ENCODE assay signal across 9 mouse cellular contexts in genomic region chr6:50806376-50807077, GRCm38 (mm10).
DNase-seq lines count a peak whose midpoint lies in the region; ATAC-seq and TF ChIP-seq lines count a peak whose summit lies in the region.
"Had no signal": no experiment of that assay in that cellular context is flagged by ENCODE, and none has a peak within 500 bp of the region (broad histone marks: within the 10 kb centered on the region; RNA-seq: fewer than 3 reads in every experiment).

No protein-coding gene starts in this region.

- no peak for TF ChIP-seq POLR2A in liver, adult 2 months (IDR thresholded peaks at IDR 0.05; ENCODE audit: extremely low read depth, insufficient read depth, low read length)

- H3K36me3 ChIP-seq in liver, adult 2 months (ENCODE audit: control insufficient read depth, insufficient read depth, low read length) = no peaks in the 10 kb centered on the region
- H3K36me3 ChIP-seq in liver, embryonic 12.5 days = no peaks in the 10 kb centered on the region
- H3K36me3 ChIP-seq in embryonic facial prominence, embryonic 14.5 days (ENCODE audit: control insufficient read depth, insufficient read depth, low read length) = no peaks in the 10 kb centered on the region
- H3K36me3 ChIP-seq in hindbrain, embryonic 11.5 days (ENCODE audit: control insufficient read depth, insufficient read depth, low read length) = no peaks in the 10 kb centered on the region
- H3K36me3 ChIP-seq in midbrain, embryonic 14.5 days (ENCODE audit: control insufficient read depth, insufficient read depth, low read length) = no peaks in the 10 kb centered on the region
- H3K36me3 ChIP-seq: liver, embryonic 15.5 days had no signal

- DNase-seq in liver, adult 2 months (ENCODE audit: extremely low read depth, low read depth, low spot score) = peak; percentile 39
- DNase-seq in adrenal gland, postnatal 14 days = peak; percentile 59
- DNase-seq in embryonic facial prominence, embryonic 14.5 days (ENCODE audit: low spot score) = peak; percentile 64
- peak; percentile 79 for DNase-seq in hindbrain, embryonic 11.5 days (ENCODE audit: low spot score)
- DNase-seq in left cerebral cortex, postnatal 14 days (ENCODE audit: low spot score in 2 of 2) = peak; percentile 65 to 69
- DNase-seq in midbrain, embryonic 14.5 days = peak; percentile 83

- no peaks in the 10 kb centered on the region for H3K9me3 ChIP-seq in liver, embryonic 12.5 days (replicated peaks)
- H3K9me3 ChIP-seq in embryonic facial prominence, embryonic 14.5 days (ENCODE audit: control insufficient read depth, low read length) = no peaks in the 10 kb centered on the region
- H3K9me3 ChIP-seq in hindbrain, embryonic 11.5 days (ENCODE audit: control insufficient read depth, low read length) = no peaks in the 10 kb centered on the region
- no peaks in the 10 kb centered on the region for H3K9me3 ChIP-seq in midbrain, embryonic 14.5 days (ENCODE audit: control insufficient read depth, low read length)
- H3K9me3 ChIP-seq: liver, embryonic 15.5 days had no signal

- H3K4me3 ChIP-seq in liver, adult 2 months (ENCODE audit: insufficient read depth, low read depth, low read length) = no peak overlapping the region
- H3K4me3 ChIP-seq in liver, embryonic 12.5 days = no peak overlapping the region
- H3K4me3 ChIP-seq in embryonic facial prominence, embryonic 14.5 days (ENCODE audit: low read depth, low read length) = no peak overlapping the region
- H3K4me3 ChIP-seq in hindbrain, embryonic 11.5 days (ENCODE audit: low read depth, low read length) = no peak overlapping the region
- no peak overlapping the region for H3K4me3 ChIP-seq in midbrain, embryonic 14.5 days (replicated peaks; ENCODE audit: low read depth, low read length)
- H3K4me3 ChIP-seq: liver, embryonic 15.5 days had no signal

- H3K9ac ChIP-seq in liver, adult 2 months (ENCODE audit: low read depth, low read length) = no peak overlapping the region
- no peak overlapping the region for H3K9ac ChIP-seq in liver, embryonic 12.5 days
- no peak overlapping the region for H3K9ac ChIP-seq in embryonic facial prominence, embryonic 14.5 days (ENCODE audit: low read depth, low read length)
- no peak overlapping the region for H3K9ac ChIP-seq in hindbrain, embryonic 11.5 days (ENCODE audit: low read depth, low read length)
- H3K9ac ChIP-seq in midbrain, embryonic 14.5 days (replicated peaks; ENCODE audit: low read length) = no peak overlapping the region; the same call in 1 of the 2 replicates
- H3K9ac ChIP-seq: liver, embryonic 15.5 days had no signal

- peaks cover 5% of the 10 kb centered on the region; the same call in 1 of the 2 replicates for H3K4me1 ChIP-seq in liver, adult 2 months (ENCODE audit: control insufficient read depth, insufficient read depth, low read length)
- peaks cover 3% of the 10 kb centered on the region; the same call in 1 of the 2 replicates for H3K4me1 ChIP-seq in liver, embryonic 12.5 days
- H3K4me1 ChIP-seq in embryonic facial prominence, embryonic 14.5 days (ENCODE audit: control insufficient read depth, insufficient read depth, low read length) = peaks cover 25% of the 10 kb centered on the region
- peaks cover 7% of the 10 kb centered on the region; the same call in 1 of the 2 replicates for H3K4me1 ChIP-seq in hindbrain, embryonic 11.5 days (replicated peaks; ENCODE audit: control insufficient read depth, insufficient read depth, low read length)
- peaks cover 27% of the 10 kb centered on the region; the same call in 1 of the 2 replicates for H3K4me1 ChIP-seq in midbrain, embryonic 14.5 days (ENCODE audit: control insufficient read depth, insufficient read depth, low read length)
- H3K4me1 ChIP-seq: liver, embryonic 15.5 days had no signal

- no peak overlapping the region for H3K27ac ChIP-seq in liver, adult 2 months (replicated peaks; ENCODE audit: insufficient read depth, low read depth, low read length)
- no peak overlapping the region for H3K27ac ChIP-seq in liver, embryonic 12.5 days
- peak overlapping the region; percentile 91 for H3K27ac ChIP-seq in embryonic facial prominence, embryonic 14.5 days (replicated peaks; ENCODE audit: low read depth, low read length)
- no peak overlapping the region for H3K27ac ChIP-seq in hindbrain, embryonic 11.5 days (ENCODE audit: low read depth, low read length)
- H3K27ac ChIP-seq in midbrain, embryonic 14.5 days (replicated peaks; ENCODE audit: low read depth, low read length) = 0 out of 2 replicates have a peak overlapping the region, but pooled peaks have one; percentile 41
- H3K27ac ChIP-seq: liver, embryonic 15.5 days had no signal

- intact Hi-C loops in left cerebral cortex, postnatal 14 days (cut with DNase I) = loop anchor here (1.0 to 10.0 kb wide), 2 partner anchors 127 to 1418 kb away; partner anchors contain the start of gene Hoxa7

- no peaks in the 10 kb centered on the region for H3K79me2 ChIP-seq in liver, adult 2 months (ENCODE audit: control insufficient read depth, insufficient read depth, low read length)

- ATAC-seq in liver, embryonic 12.5 days = no peak
- peak; percentile 58 for ATAC-seq in embryonic facial prominence, embryonic 14.5 days (ENCODE audit: low read depth)
- peak; percentile 55; the same call in 1 of the 2 replicates for ATAC-seq in hindbrain, embryonic 11.5 days (ENCODE audit: low FRiP score)
- ATAC-seq in midbrain, embryonic 14.5 days (ENCODE audit: low FRiP score, low TSS enrichment) = peak; percentile 72
- no peak for ATAC-seq in megakaryocyte, adult 5-6 weeks (ENCODE audit: poor library complexity, severe bottlenecking)

- no peaks in the 10 kb centered on the region for H3K27me3 ChIP-seq in liver, adult 2 months (ENCODE audit: control insufficient read depth, insufficient read depth, low read length)
- H3K27me3 ChIP-seq in liver, embryonic 12.5 days (replicated peaks) = peaks cover 15% of the 10 kb centered on the region
- H3K27me3 ChIP-seq in embryonic facial prominence, embryonic 14.5 days (replicated peaks; ENCODE audit: control insufficient read depth, insufficient read depth, low read length) = no peaks in the 10 kb centered on the region
- H3K27me3 ChIP-seq in hindbrain, embryonic 11.5 days (ENCODE audit: control insufficient read depth, insufficient read depth, low read length) = no peaks in the 10 kb centered on the region
- no peaks in the 10 kb centered on the region for H3K27me3 ChIP-seq in midbrain, embryonic 14.5 days (ENCODE audit: control insufficient read depth, insufficient read depth, low read length)

- no peak overlapping the region for H3K4me2 ChIP-seq in liver, embryonic 12.5 days
- H3K4me2 ChIP-seq in embryonic facial prominence, embryonic 14.5 days (ENCODE audit: low read depth, low read length) = no peak overlapping the region
- no peak overlapping the region for H3K4me2 ChIP-seq in hindbrain, embryonic 11.5 days (replicated peaks; ENCODE audit: low read depth, low read length)
- no peak overlapping the region for H3K4me2 ChIP-seq in midbrain, embryonic 14.5 days (ENCODE audit: low read length)
- H3K4me2 ChIP-seq: liver, embryonic 15.5 days had no signal

- peak; percentile 86 for TF ChIP-seq CTCF in liver, adult 2 months (IDR thresholded peaks at IDR 0.05; ENCODE audit: low read depth, low read length)

- WGBS in liver, adult 2 months = 13% methylated on average over 7 of the region's 7 CpGs
- 19% methylated on average over 7 of the region's 7 CpGs for WGBS in liver, embryonic 12.5 days (ENCODE audit: insufficient replicate concordance)
- 7% methylated on average over 7 of the region's 7 CpGs for WGBS in embryonic facial prominence, embryonic 14.5 days
- WGBS in hindbrain, embryonic 11.5 days = 31% methylated on average over 7 of the region's 7 CpGs
- 14% methylated on average over 7 of the region's 7 CpGs for WGBS in midbrain, embryonic 14.5 days

Comparison
In these comparisons a context has a peak if more than half of its experiments do, and no peak if none do; other contexts are left out.
1. H3K27ac ChIP-seq: peak in embryonic facial prominence, embryonic 14.5 days (single experiment) and midbrain, embryonic 14.5 days (single experiment); none in liver, adult 2 months (single experiment), liver, embryonic 12.5 days (single experiment) and hindbrain, embryonic 11.5 days (single experiment).
2. ATAC-seq: peak in embryonic facial prominence, embryonic 14.5 days (single experiment), hindbrain, embryonic 11.5 days (single experiment) and midbrain, embryonic 14.5 days (single experiment); none in liver, embryonic 12.5 days (single experiment) and megakaryocyte, adult 5-6 weeks (single experiment).
3. Peak in every context shown above with its lines, with median percentiles within 50 percentile points of each other: DNase-seq.